8 mouse cellular contexts compared by ENCODE assay signal in genomic region chr11:114851269-114851607, GRCm38 (mm10). TPM values are rescaled to one million over a fixed set of nuclear protein-coding genes. Genes with fewer than 3 reads are reported as not detected.
DNase-seq lines count a peak whose midpoint lies in the region; ATAC-seq lines count a peak whose summit lies in the region.

No protein-coding gene starts in this region.

- H3K27me3 ChIP-seq in hindbrain, embryonic 10.5 days (ENCODE audit: insufficient read depth, poor library complexity, severe bottlenecking) = peaks cover 66% of the 10 kb centered on the region

- no peaks in the 10 kb centered on the region for H3K36me3 ChIP-seq in hindbrain, embryonic 10.5 days
- no peaks in the 10 kb centered on the region for H3K36me3 ChIP-seq in macrophage (ENCODE audit: inconsistent target)

- no peaks in the 10 kb centered on the region for H3K9me3 ChIP-seq in hindbrain, embryonic 10.5 days

- peak overlapping the region; percentile 92 for H3K27ac ChIP-seq in hindbrain, embryonic 10.5 days
- H3K27ac ChIP-seq in macrophage = no peak overlapping the region

- 0 out of 2 replicates have a peak, but pooled peaks have one; percentile 13 for ATAC-seq in frontal cortex, adult (ENCODE audit: low TSS enrichment)
- no peak; the same call in 1 of the 2 replicates for ATAC-seq in monocyte, adult 5-6 weeks (replicated peaks; ENCODE audit: insufficient number of reproducible peaks, low FRiP score, low TSS enrichment, poor library complexity, severe bottlenecking)

- no peak for DNase-seq in frontal cortex, postnatal 25 days (ENCODE audit: low spot score in 2 of 2)
- DNase-seq in right cerebral cortex, postnatal 25 days = peak; percentile 23
- no peak for DNase-seq in right cerebral cortex, postnatal 36 days (ENCODE audit: low spot score in 2 of 2)
- DNase-seq in hindbrain, embryonic 10.5 days (ENCODE audit: low spot score) = no peak
- DNase-seq in ovary, adult 18-20 months (ENCODE audit: low spot score) = no peak

- 0% methylated on average over 27 of the region's 27 CpGs for WGBS in hindbrain, embryonic 10.5 days
- WGBS in macrophage (ENCODE audit: missing documents) = 4% methylated on average over 27 of the region's 27 CpGs

- H3K4me1 ChIP-seq in hindbrain, embryonic 10.5 days (replicated peaks) = peaks cover 66% of the 10 kb centered on the region

- H3K4me3 ChIP-seq in hindbrain, embryonic 10.5 days = peak overlapping the region; percentile 74
- H3K4me3 ChIP-seq in macrophage (ENCODE audit: inconsistent target) = peak overlapping the region; percentile 47

- H3K79me2 ChIP-seq in macrophage (ENCODE audit: inconsistent target) = no peaks in the 10 kb centered on the region

RNA-seq across cellular contexts. Expression of gene Gprc5c, which starts 0.3 kb away (rescaled TPM):
- polyA plus RNA-seq in hindbrain, embryonic 10.5 days (2016; fragmentation: Nextera tagmentation; extraction: Ambion mirVana) = 31.5 and 42.9 TPM in 2 replicates
- 10 to 100 TPM in 7 of 26 experiments, 1 to 10 TPM in 11, under 1 TPM in 4, not detected in 4; 0.29 to 37.9 (median 4.5) TPM for total RNA-seq in macrophage (2018; cell fraction: chromatin; rRNA removed)
- total RNA-seq in macrophage (2018; cell fraction: cytosol; rRNA removed) = 10 to 100 TPM in 13 of 26 experiments, 1 to 10 TPM in 1, under 1 TPM in 12; 0.25 to 28.6 (median 6.9) TPM
- total RNA-seq in macrophage (2018; cell fraction: nucleus; rRNA removed) = 10 to 100 TPM in 12 of 26 experiments, 1 to 10 TPM in 7, under 1 TPM in 7; 0.29 to 35.6 (median 4.1) TPM
- 1.8 to 17.4 TPM (median 8.2 TPM) in 3 replicates for polyA plus RNA-seq in macrophage (2018)
- total RNA-seq in monocyte, adult 5-6 weeks (2017) = 0.78 to 3.1 TPM (median 1.9 TPM) in 3 replicates

RNA-seq across cellular contexts. Expression of gene Cd300a, which starts 38.6 kb away (rescaled TPM):
- 0.81 and 1.0 TPM in 2 replicates for polyA plus RNA-seq in hindbrain, embryonic 10.5 days (2016; fragmentation: Nextera tagmentation; extraction: Ambion mirVana)
- total RNA-seq in macrophage (2018; cell fraction: chromatin; rRNA removed) = 100 to 1,000 TPM in 7 of 26 experiments, 10 to 100 TPM in 17, 1 to 10 TPM in 2; 8.5 to 217 (median 67.0) TPM
- total RNA-seq in macrophage (2018; cell fraction: cytosol; rRNA removed) = 100 to 1,000 TPM in 13 of 26 experiments, 10 to 100 TPM in 13; 51.2 to 210 (median 105) TPM
- total RNA-seq in macrophage (2018; cell fraction: nucleus; rRNA removed) = 100 to 1,000 TPM in 14 of 26 experiments, 10 to 100 TPM in 12; 31.5 to 304 (median 108) TPM
- polyA plus RNA-seq in macrophage (2018) = 86.9 to 197 TPM (median 152 TPM) in 3 replicates
- total RNA-seq in monocyte, adult 5-6 weeks (2017) = 204 to 286 TPM (median 215 TPM) in 3 replicates

RNA-seq across cellular contexts. Expression of gene Gpr142, which starts 52.5 kb away (rescaled TPM):
- 0.37 and 0.77 TPM in 2 replicates for polyA plus RNA-seq in hindbrain, embryonic 10.5 days (2016; fragmentation: Nextera tagmentation; extraction: Ambion mirVana)
- not detected for total RNA-seq in macrophage (2018; cell fraction: chromatin; rRNA removed)
- not detected for total RNA-seq in macrophage (2018; cell fraction: cytosol; rRNA removed)
- total RNA-seq in macrophage (2018; cell fraction: nucleus; rRNA removed) = not detected
- polyA plus RNA-seq in macrophage (2018) = not detected in 3 replicates
- not detected in 3 replicates for total RNA-seq in monocyte, adult 5-6 weeks (2017)

RNA-seq across cellular contexts. Expression of gene Btbd17, which starts 55.5 kb away (rescaled TPM):
- 50.8 and 60.0 TPM in 2 replicates for polyA plus RNA-seq in hindbrain, embryonic 10.5 days (2016; fragmentation: Nextera tagmentation; extraction: Ambion mirVana)
- not detected for total RNA-seq in macrophage (2018; cell fraction: chromatin; rRNA removed)
- under 1 TPM in 3 of 26 experiments, not detected in 23; 0.09 to 0.39 (median 0.13) TPM for total RNA-seq in macrophage (2018; cell fraction: cytosol; rRNA removed)
- under 1 TPM in 1 of 26 experiments, not detected in 25; 0.91 TPM for total RNA-seq in macrophage (2018; cell fraction: nucleus; rRNA removed)
- not detected in 3 replicates for polyA plus RNA-seq in macrophage (2018)
- total RNA-seq in monocyte, adult 5-6 weeks (2017) = not detected in 3 replicates

Comparison
In these comparisons a context has a peak if more than half of its experiments do, and no peak if none do; other contexts are left out.
1. RNA of gene Cd300a, which starts 38.6 kb away (polyA plus RNA-seq): 86.9 to 197 TPM in macrophage; 0.81 to 1.0 TPM in hindbrain, embryonic 10.5 days; every median in the first group is over 10 times any median in the second.